Mouse (Mus musculus) G1E-ER4 (cell line): Measurements from ENCODE around the gene Zbtb20. TPM values are rescaled to one million over a fixed set of nuclear protein-coding genes. Genes with fewer than 3 reads are reported as not detected.

Experiments used
- GATA1 ChIP-seq: IDR thresholded peaks from one replicate; pipeline ENCODE4 v1.8.0; 2012; ENCODE audit warnings: low read length, inconsistent platforms
- polyA plus RNA-seq: library from polyadenylated mRNA; stranded (reverse); fragments of >175 nt; gene quantifications from 2 replicates; pipeline ENCODE4 v1.2.3, GENCODE M21; 2012

Zbtb20 gene
- polyA plus RNA-seq, 1 experiment: 0.58 TPM

GRCm38 (mm10) chr16:43276764-43277163 lies 401.1 kb downstream of the Zbtb20 start:
- no peak for TF ChIP-seq GATA1

- no peak for TF ChIP-seq GATA1
These were observed 410.6 kb downstream of the Zbtb20 start for GRCm38 (mm10) chr16:43286319-43286718.

- TF ChIP-seq GATA1: no peak
These were observed 411.2 kb downstream of the Zbtb20 start for GRCm38 (mm10) chr16:43286783-43287383.

- TF ChIP-seq GATA1: no peak
These were observed 415.7 kb downstream of the Zbtb20 start for GRCm38 (mm10) chr16:43291423-43291822.

GRCm38 (mm10) chr16:43297953-43298596 lies 422.4 kb downstream of the Zbtb20 start:
- no peak for TF ChIP-seq GATA1

GRCm38 (mm10) chr16:43300420-43300819 lies 424.7 kb downstream of the Zbtb20 start:
- TF ChIP-seq GATA1: no peak

- TF ChIP-seq GATA1: no peak
These were observed 426.5 kb downstream of the Zbtb20 start for GRCm38 (mm10) chr16:43302171-43302570.

GRCm38 (mm10) chr16:43303245-43304197 lies 427.8 kb downstream of the Zbtb20 start:
- no peak for TF ChIP-seq GATA1

GRCm38 (mm10) chr16:43309968-43310431 lies 434.3 kb downstream of the Zbtb20 start:
- TF ChIP-seq GATA1: no peak

- TF ChIP-seq GATA1: no peak
These were observed 448.3 kb downstream of the Zbtb20 start for GRCm38 (mm10) chr16:43324009-43324408.

GRCm38 (mm10) chr16:43328221-43328620 lies 452.5 kb downstream of the Zbtb20 start:
- TF ChIP-seq GATA1: no peak

- TF ChIP-seq GATA1: no peak
These were observed 454.5 kb downstream of the Zbtb20 start for GRCm38 (mm10) chr16:43330206-43330605.

- no peak for TF ChIP-seq GATA1
These were observed 455.8 kb downstream of the Zbtb20 start for GRCm38 (mm10) chr16:43331440-43331839.

GRCm38 (mm10) chr16:43332734-43333133 lies 457.1 kb downstream of the Zbtb20 start:
- TF ChIP-seq GATA1: no peak

GRCm38 (mm10) chr16:43333265-43333664 lies 457.6 kb downstream of the Zbtb20 start:
- no peak for TF ChIP-seq GATA1
